9 mouse cellular contexts compared by ENCODE assay signal in genomic region chr2:126597279-126598241, GRCm38 (mm10). TPM values are rescaled to one million over a fixed set of nuclear protein-coding genes. Genes with fewer than 3 reads are reported as not detected.
DNase-seq lines count a peak whose midpoint lies in the region; ATAC-seq and TF ChIP-seq lines count a peak whose summit lies in the region.
"Had no signal": no experiment of that assay in that cellular context is flagged by ENCODE, and none has a peak within 500 bp of the region (broad histone marks: within the 10 kb centered on the region; RNA-seq: fewer than 3 reads in every experiment).

No protein-coding gene starts in this region.

- 0 out of 2 replicates have a peak, but pooled peaks cover 8% of the 10 kb centered on the region for H3K4me1 ChIP-seq in heart, embryonic 13.5 days
- peaks cover 28% of the 10 kb centered on the region for H3K4me1 ChIP-seq in thymus, adult 2 months (replicated peaks; ENCODE audit: control insufficient read depth, insufficient read depth, low read length)
- H3K4me1 ChIP-seq in liver, embryonic 16.5 days (ENCODE audit: control insufficient read depth, low read depth, low read length): peaks cover 9% of the 10 kb centered on the region

- no peak for TF ChIP-seq POLR2A in thymus, adult 2 months (IDR thresholded peaks at IDR 0.05; ENCODE audit: control insufficient read depth, extremely low read depth, insufficient read depth, low read length, poor library complexity)

- no peaks in the 10 kb centered on the region for H3K9me3 ChIP-seq in heart, embryonic 13.5 days
- H3K9me3 ChIP-seq in liver, embryonic 16.5 days (replicated peaks; ENCODE audit: control insufficient read depth, low read length): no peaks in the 10 kb centered on the region

- ATAC-seq in heart, embryonic 13.5 days (ENCODE audit: extremely low read depth, insufficient number of reproducible peaks, low FRiP score, low TSS enrichment): no peak
- ATAC-seq in liver, embryonic 16.5 days (ENCODE audit: low read depth): peak; percentile 19; the same call in 1 of the 2 replicates

- no peak overlapping the region for H3K27ac ChIP-seq in heart, embryonic 13.5 days (replicated peaks)
- peak overlapping the region; percentile 80 for H3K27ac ChIP-seq in thymus, adult 2 months (ENCODE audit: control insufficient read depth, insufficient read depth, low read length)
- H3K27ac ChIP-seq in liver, embryonic 16.5 days (ENCODE audit: low read length): no peak overlapping the region

- no peak overlapping the region for H3K4me3 ChIP-seq in heart, embryonic 13.5 days
- H3K4me3 ChIP-seq in thymus, adult 2 months (ENCODE audit: control insufficient read depth, insufficient read depth, low read length): no peak overlapping the region
- H3K4me3 ChIP-seq in liver, embryonic 16.5 days (ENCODE audit: low read depth, low read length): no peak overlapping the region

- no peak overlapping the region for H3K9ac ChIP-seq in heart, embryonic 13.5 days
- no peak overlapping the region for H3K9ac ChIP-seq in liver, embryonic 16.5 days (ENCODE audit: low read depth, low read length)

- DNase-seq in heart, postnatal 36 days: no peak
- DNase-seq in thymus, adult 2 months: peak; percentile 8
- no peak for DNase-seq in thymus, postnatal 10 days (ENCODE audit: low spot score in 2 of 2)
- DNase-seq in frontal cortex, adult 2 months (ENCODE audit: extremely low spot score in 1 of 2, low spot score in 1 of 2): no peak
- no peak for DNase-seq in frontal cortex, postnatal 14 days (ENCODE audit: low spot score in 2 of 2)
- no peak for DNase-seq in gastrocnemius, postnatal 10 days

- TF ChIP-seq CTCF in thymus, adult 2 months (IDR thresholded peaks at IDR 0.05; ENCODE audit: borderline replicate concordance, control insufficient read depth, extremely low read depth, insufficient read depth, low read length, poor library complexity): 0 out of 2 replicates have a peak, but pooled peaks have one; percentile 17

- no peaks in the 10 kb centered on the region for H3K36me3 ChIP-seq in heart, embryonic 13.5 days
- H3K36me3 ChIP-seq in thymus, adult 2 months (ENCODE audit: control insufficient read depth, insufficient read depth, low read length): no peaks in the 10 kb centered on the region
- H3K36me3 ChIP-seq in liver, embryonic 16.5 days (ENCODE audit: control insufficient read depth, insufficient read depth): no peaks in the 10 kb centered on the region

- 0 out of 2 replicates have a peak overlapping the region, but pooled peaks have one; percentile 16 for H3K4me2 ChIP-seq in heart, embryonic 13.5 days
- peak overlapping the region; percentile 21 for H3K4me2 ChIP-seq in liver, embryonic 16.5 days (ENCODE audit: low read depth, low read length)

- peaks cover 11% of the 10 kb centered on the region for H3K27me3 ChIP-seq in heart, embryonic 13.5 days (replicated peaks)
- H3K27me3 ChIP-seq in thymus, adult 2 months (ENCODE audit: control insufficient read depth, insufficient read depth, low read length): no peaks in the 10 kb centered on the region
- H3K27me3 ChIP-seq in liver, embryonic 16.5 days (ENCODE audit: control insufficient read depth, insufficient read depth, low read depth, low read length): no peaks in the 10 kb centered on the region

- intact Hi-C loops in heart, postnatal 36 days (cut with DNase I): loop anchor here (5.0 kb wide), 1 partner anchor 410 kb away; the partner anchor contains the start of gene Ap4e1

- 71% methylated on average over 20 of the region's 20 CpGs for WGBS in heart, embryonic 13.5 days
- 77% methylated on average over 20 of the region's 20 CpGs for WGBS in thymus, adult 2 months
- WGBS in liver, embryonic 16.5 days (ENCODE audit: insufficient replicate concordance): 62% methylated on average over 20 of the region's 20 CpGs

RNA-seq across cellular contexts. Expression of gene Hdc, which starts 21.5 kb away (rescaled TPM):
- polyA plus RNA-seq in heart, embryonic 13.5 days (2015; fragmentation: Nextera tagmentation; extraction: Ambion mirVana): 3.8 and 4.2 TPM in 2 replicates
- 1 to 10 TPM in 1 of 2 experiments, under 1 TPM in 1; 0.95 to 1.2 TPM for total RNA-seq in heart, postnatal 36 days (2021)
- polyA plus RNA-seq in thymus, adult 2 months (2012; rRNA removed): 18.1 and 19.1 TPM in 2 replicates
- 7.0 and 7.6 TPM in 2 replicates for polyA plus RNA-seq in liver, embryonic 16.5 days (2015; fragmentation: Nextera tagmentation; extraction: Ambion mirVana)
- polyA plus RNA-seq in frontal cortex, adult 2 months (2012; rRNA removed): 0.66 and 1.0 TPM in 2 replicates
- total RNA-seq in gastrocnemius, postnatal 10 days (2021): 1 to 10 TPM in 1 of 2 experiments, under 1 TPM in 1; 0.85 to 1.5 TPM

RNA-seq across cellular contexts. Expression of gene Slc27a2, which starts 45.4 kb away (rescaled TPM):
- 0.79 and 2.5 TPM in 2 replicates for polyA plus RNA-seq in heart, embryonic 13.5 days (2015; fragmentation: Nextera tagmentation; extraction: Ambion mirVana)
- under 1 TPM in 1 of 2 experiments, not detected in 1; 0.80 TPM for total RNA-seq in heart, postnatal 36 days (2021)
- polyA plus RNA-seq in thymus, adult 2 months (2012; rRNA removed): 2.4 and 5.2 TPM in 2 replicates
- 145 and 150 TPM in 2 replicates for polyA plus RNA-seq in liver, embryonic 16.5 days (2015; fragmentation: Nextera tagmentation; extraction: Ambion mirVana)
- 4.5 and 4.6 TPM in 2 replicates for polyA plus RNA-seq in frontal cortex, adult 2 months (2012; rRNA removed)
- under 1 TPM in 1 of 2 experiments, not detected in 1; 0.56 TPM for total RNA-seq in gastrocnemius, postnatal 10 days (2021)
- total RNA-seq: granulocyte monocyte progenitor cell, adult 5-6 weeks had no signal

Comparison
In these comparisons a context has a peak if more than half of its experiments do, and no peak if none do; other contexts are left out.
1. RNA of gene Slc27a2, which starts 45.4 kb away (polyA plus RNA-seq): 145 to 150 TPM in liver, embryonic 16.5 days; 4.5 to 4.6 TPM in frontal cortex, adult 2 months, 2.4 to 5.2 TPM in thymus, adult 2 months and 0.79 to 2.5 TPM in heart, embryonic 13.5 days; every median in the first group is over 10 times any median in the second.